Mouse (Mus musculus): ENCODE data around the gene Nckap1l. TPM values are rescaled to one million over a fixed set of nuclear protein-coding genes. Genes with fewer than 3 reads are reported as not detected.

Nckap1l gene
- polyA plus RNA-seq, 1 experiment, result 5.9 TPM

DNA sequence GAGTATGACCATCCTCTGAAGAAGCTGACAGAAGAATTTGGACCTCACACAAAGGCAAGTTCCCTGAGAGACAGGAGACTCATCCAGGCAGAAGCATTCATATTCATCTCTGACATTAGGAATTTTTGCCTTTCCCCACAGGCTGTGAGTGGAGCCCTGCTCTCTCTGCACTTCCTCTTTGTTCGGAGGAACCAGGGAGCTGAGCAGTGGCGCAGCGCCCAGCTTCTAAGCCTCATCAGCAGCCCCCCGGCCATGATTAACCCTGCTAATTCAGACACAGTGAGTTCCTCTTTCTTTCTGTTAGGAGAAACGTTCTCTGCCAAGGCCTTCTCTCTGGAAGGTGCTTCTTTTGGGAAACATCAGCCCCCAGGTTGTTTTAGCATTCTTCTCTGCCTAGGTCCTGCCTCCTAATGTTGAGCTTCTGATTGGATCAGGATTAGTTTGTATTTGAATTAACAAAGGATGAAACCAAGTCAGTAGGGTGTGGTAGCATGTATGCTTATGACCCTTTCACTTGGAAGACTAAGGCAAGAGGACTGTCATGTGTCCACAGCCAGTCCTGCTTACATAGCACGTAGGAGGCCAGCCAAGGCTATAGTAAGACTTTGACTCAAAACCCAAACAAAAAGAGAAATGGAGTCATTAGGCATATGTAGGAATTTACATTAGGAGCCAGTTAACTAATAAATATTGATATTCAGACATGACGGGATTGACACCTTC lies 9.1 kb downstream of the Nckap1l start:
- Histone ChIP-seq H3K27me3 (replicated peaks; ENCODE audit: control insufficient read depth, insufficient read depth, low read length) (no peaks in the 10 kb centered on the region; the same call in 1 of the 2 replicates), H3K27ac (ENCODE audit: insufficient read depth, low read depth, low read length) (no peak overlapping the region), H3K4me3 (ENCODE audit: insufficient read depth, low read depth, low read length) (no peak overlapping the region), H3K4me1 (ENCODE audit: control insufficient read depth, insufficient read depth, low read length) (no peaks in the 10 kb centered on the region), H3K36me3 (ENCODE audit: control insufficient read depth, insufficient read depth, low read length) (no peaks in the 10 kb centered on the region)
- DNase-seq, result peak; percentile 12
- 71% methylated on average over 7 of the region's 7 CpGs for WGBS
- TF ChIP-seq CTCF (conservative IDR thresholded peaks at IDR 0.05; ENCODE audit: insufficient read depth, insufficient read length, low read depth, low read length) (no peak), POLR2A (IDR thresholded peaks at IDR 0.05; ENCODE audit: low read depth, low read length) (no peak)

DNA sequence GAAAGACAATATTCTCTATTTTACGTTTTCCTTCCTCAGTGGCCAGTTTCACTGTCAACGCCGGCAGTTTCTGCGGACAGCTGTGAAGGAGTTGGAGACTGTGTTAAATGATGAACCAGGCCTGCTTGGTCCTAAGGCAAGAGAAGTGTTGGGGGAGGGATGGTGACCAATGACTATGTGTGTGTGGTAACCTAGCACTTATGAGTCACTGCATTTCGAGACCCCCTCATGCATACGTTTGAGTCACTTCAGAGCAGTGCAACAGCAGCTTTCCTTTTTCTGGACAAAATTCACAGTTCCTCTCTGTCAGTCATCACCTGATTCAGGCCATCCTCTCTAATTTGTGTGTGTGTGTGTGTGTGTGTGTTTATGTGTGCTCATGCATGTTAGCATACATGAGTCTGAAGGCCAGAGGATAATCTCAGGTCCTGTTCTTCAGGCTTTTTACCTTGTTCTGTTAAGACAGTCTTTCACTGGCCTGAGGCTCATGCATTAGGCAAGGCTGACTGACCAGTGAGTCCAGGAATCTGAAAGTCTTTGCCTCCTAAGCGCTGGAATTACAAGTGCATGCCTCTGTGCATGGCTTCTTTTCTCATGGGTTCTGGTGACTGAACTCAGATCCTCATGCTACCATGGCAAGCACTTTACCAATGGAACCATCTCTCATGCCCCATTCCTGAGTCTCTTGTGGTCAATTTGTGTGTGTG lies 18.0 kb downstream of the Nckap1l start:
- no peak for TF ChIP-seq POLR2A (IDR thresholded peaks at IDR 0.05; ENCODE audit: low read depth, low read length)
- no peak for TF ChIP-seq CTCF (conservative IDR thresholded peaks at IDR 0.05; ENCODE audit: insufficient read depth, insufficient read length, low read depth, low read length)
- Histone ChIP-seq H3K4me3 (ENCODE audit: insufficient read depth, low read depth, low read length) (no peak overlapping the region), H3K36me3 (ENCODE audit: control insufficient read depth, insufficient read depth, low read length) (no peaks in the 10 kb centered on the region), H3K27me3 (replicated peaks; ENCODE audit: control insufficient read depth, insufficient read depth, low read length) (no peaks in the 10 kb centered on the region), H3K4me1 (ENCODE audit: control insufficient read depth, insufficient read depth, low read length) (no peaks in the 10 kb centered on the region), H3K27ac (ENCODE audit: insufficient read depth, low read depth, low read length) (no peak overlapping the region)
- WGBS, result 71% methylated on average over 7 of the region's 7 CpGs
- DNase-seq, result no peak

DNA sequence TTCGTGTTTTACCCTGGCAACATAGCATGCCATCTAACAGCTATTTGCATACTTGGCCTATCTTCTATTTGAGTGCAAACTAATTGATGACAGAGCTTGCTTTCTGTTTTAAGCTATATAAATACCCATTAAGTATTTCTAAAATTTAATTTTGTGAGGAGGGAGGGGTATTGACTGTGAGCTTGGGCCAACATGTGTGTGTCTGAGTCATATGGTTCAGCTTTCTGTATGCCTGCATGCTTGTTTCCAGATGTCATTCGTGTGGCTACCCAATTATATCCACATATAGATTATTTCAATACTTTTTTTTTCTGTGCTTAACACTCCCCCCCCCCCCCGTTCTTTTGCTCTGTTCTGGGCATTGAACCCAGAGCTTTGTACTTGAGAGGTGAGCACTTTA lies 18.7 kb downstream of the Nckap1l start:
- Histone ChIP-seq H3K27ac (ENCODE audit: insufficient read depth, low read depth, low read length) (no peak overlapping the region), H3K4me1 (ENCODE audit: control insufficient read depth, insufficient read depth, low read length) (no peaks in the 10 kb centered on the region), H3K36me3 (ENCODE audit: control insufficient read depth, insufficient read depth, low read length) (no peaks in the 10 kb centered on the region), H3K27me3 (replicated peaks; ENCODE audit: control insufficient read depth, insufficient read depth, low read length) (no peaks in the 10 kb centered on the region), H3K4me3 (ENCODE audit: insufficient read depth, low read depth, low read length) (no peak overlapping the region)
- no peak for DNase-seq
- 83% methylated on average over 3 of the region's 3 CpGs for WGBS
- TF ChIP-seq CTCF (conservative IDR thresholded peaks at IDR 0.05; ENCODE audit: insufficient read depth, insufficient read length, low read depth, low read length) (no peak), POLR2A (IDR thresholded peaks at IDR 0.05; ENCODE audit: low read depth, low read length) (no peak)

DNA sequence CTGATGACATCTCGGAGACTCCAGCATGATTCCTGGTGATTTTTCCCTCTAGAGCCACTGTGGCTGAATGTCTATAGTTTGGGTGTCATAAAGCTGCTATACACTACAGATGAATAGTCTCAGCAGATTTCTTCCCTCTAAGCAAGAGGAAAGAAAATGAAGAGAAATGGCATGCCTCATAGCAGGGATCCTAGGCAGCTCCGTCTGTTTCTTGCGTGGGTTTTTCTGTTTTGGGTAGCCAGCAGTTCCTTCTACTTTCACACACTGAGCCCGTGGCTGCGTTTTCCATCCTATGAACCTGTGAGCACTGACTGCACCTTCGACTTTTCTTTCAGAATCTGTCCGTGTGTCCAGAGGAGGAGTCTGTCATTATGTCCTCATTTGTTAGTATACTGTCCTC lies 19.6 kb downstream of the Nckap1l start:
- 87% methylated on average over 7 of the region's 7 CpGs for WGBS

DNA sequence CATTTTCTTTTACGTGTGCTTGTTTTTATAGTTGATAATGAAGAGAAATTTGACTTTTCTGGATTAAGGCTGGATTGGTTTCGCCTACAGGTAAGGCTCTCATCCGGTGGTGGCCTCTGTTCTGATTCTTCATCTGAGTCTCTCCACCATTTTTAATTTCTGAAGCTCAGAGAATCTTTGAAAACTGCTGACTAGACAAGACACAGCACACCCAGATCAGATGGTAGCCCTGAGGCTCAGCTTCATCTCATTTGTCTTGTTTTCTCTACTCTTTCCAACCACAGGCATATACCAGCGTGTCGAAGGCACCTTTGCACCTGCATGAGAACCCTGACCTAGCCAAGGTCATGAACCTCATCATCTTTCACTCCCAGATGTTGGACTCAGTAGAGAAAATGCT lies 20.2 kb downstream of the Nckap1l start:
- Histone ChIP-seq H3K36me3 (ENCODE audit: control insufficient read depth, insufficient read depth, low read length) (no peaks in the 10 kb centered on the region), H3K27ac (ENCODE audit: insufficient read depth, low read depth, low read length) (no peak overlapping the region), H3K4me1 (ENCODE audit: control insufficient read depth, insufficient read depth, low read length) (no peaks in the 10 kb centered on the region), H3K4me3 (ENCODE audit: insufficient read depth, low read depth, low read length) (no peak overlapping the region), H3K27me3 (replicated peaks; ENCODE audit: control insufficient read depth, insufficient read depth, low read length) (no peaks in the 10 kb centered on the region)
- no peak for DNase-seq
- no peak for TF ChIP-seq CTCF (conservative IDR thresholded peaks at IDR 0.05; ENCODE audit: insufficient read depth, insufficient read length, low read depth, low read length)
- TF ChIP-seq POLR2A (IDR thresholded peaks at IDR 0.05; ENCODE audit: low read depth, low read length), result no peak
- WGBS, result 89% methylated on average over 5 of the region's 5 CpGs

More for the DNA sequence above, 19.6 kb downstream of the Nckap1l start:
- DNase-seq, result no peak
- Histone ChIP-seq H3K27ac (ENCODE audit: insufficient read depth, low read depth, low read length) (no peak overlapping the region), H3K4me3 (ENCODE audit: insufficient read depth, low read depth, low read length) (no peak overlapping the region), H3K27me3 (replicated peaks; ENCODE audit: control insufficient read depth, insufficient read depth, low read length) (no peaks in the 10 kb centered on the region), H3K36me3 (ENCODE audit: control insufficient read depth, insufficient read depth, low read length) (no peaks in the 10 kb centered on the region), H3K4me1 (ENCODE audit: control insufficient read depth, insufficient read depth, low read length) (no peaks in the 10 kb centered on the region)
- TF ChIP-seq POLR2A (IDR thresholded peaks at IDR 0.05; ENCODE audit: low read depth, low read length), result no peak
- no peak for TF ChIP-seq CTCF (conservative IDR thresholded peaks at IDR 0.05; ENCODE audit: insufficient read depth, insufficient read length, low read depth, low read length)

DNA sequence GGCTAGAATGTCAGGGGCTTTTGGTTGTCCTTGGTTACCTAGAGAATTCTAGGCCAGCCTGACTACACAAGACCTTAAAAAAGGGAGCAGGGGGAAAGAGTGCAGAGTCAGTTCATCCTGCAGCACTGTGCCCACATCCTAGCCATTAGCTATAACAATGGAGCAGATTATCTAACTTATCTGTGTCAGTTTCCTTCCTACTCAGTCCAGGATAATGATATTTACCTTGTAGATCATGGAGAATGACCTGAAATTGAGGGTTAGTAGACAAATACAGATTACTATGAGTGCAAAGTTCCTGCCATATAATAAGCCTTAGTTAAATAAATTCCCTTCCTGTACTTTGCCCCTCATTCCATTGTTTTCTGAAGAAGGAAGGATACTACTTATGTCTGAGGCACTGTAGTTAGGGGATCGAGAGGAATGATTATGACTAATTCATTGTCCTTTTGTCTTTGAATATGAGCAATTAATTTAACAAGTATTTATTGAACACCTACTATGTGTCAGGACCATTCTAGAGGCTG lies 25.5 kb downstream of the Nckap1l start:
- no peak for TF ChIP-seq CTCF (conservative IDR thresholded peaks at IDR 0.05; ENCODE audit: insufficient read depth, insufficient read length, low read depth, low read length)
- TF ChIP-seq POLR2A (IDR thresholded peaks at IDR 0.05; ENCODE audit: low read depth, low read length), result no peak
- no peaks in the 10 kb centered on the region for H3K36me3 ChIP-seq (ENCODE audit: control insufficient read depth, insufficient read depth, low read length)
- 78% methylated on average over 1 of the region's 1 CpGs for WGBS
- H3K4me3 ChIP-seq (ENCODE audit: insufficient read depth, low read depth, low read length), result no peak overlapping the region
- no peak for DNase-seq
- no peaks in the 10 kb centered on the region for H3K4me1 ChIP-seq (ENCODE audit: control insufficient read depth, insufficient read depth, low read length)
- H3K27ac ChIP-seq (ENCODE audit: insufficient read depth, low read depth, low read length), result no peak overlapping the region
- no peaks in the 10 kb centered on the region for H3K27me3 ChIP-seq (replicated peaks; ENCODE audit: control insufficient read depth, insufficient read depth, low read length)

DNA sequence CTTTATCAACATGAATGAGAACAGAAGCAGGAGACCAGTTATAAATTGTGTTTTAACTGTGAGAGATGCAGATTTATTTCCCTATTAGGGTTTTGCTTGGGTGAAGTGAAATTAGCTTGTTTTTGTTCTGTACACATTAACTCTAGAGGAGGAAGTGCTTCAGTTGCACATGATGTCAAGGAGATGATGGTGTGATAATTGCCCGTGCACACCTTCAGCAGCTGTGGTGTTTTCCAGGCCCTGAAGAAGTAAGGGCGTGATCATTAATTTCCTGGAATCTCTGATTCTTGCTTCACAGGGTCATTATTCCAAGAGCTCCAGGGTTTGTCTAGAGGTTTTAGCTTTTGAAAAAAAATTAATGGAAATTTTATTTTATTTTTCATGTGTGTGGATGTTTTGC lies 26.5 kb downstream of the Nckap1l start:
- TF ChIP-seq POLR2A (IDR thresholded peaks at IDR 0.05; ENCODE audit: low read depth, low read length) (no peak), CTCF (conservative IDR thresholded peaks at IDR 0.05; ENCODE audit: insufficient read depth, insufficient read length, low read depth, low read length) (no peak)

More for the DNA sequence above, 26.5 kb downstream of the Nckap1l start:
- Histone ChIP-seq H3K36me3 (ENCODE audit: control insufficient read depth, insufficient read depth, low read length) (no peaks in the 10 kb centered on the region), H3K4me1 (ENCODE audit: control insufficient read depth, insufficient read depth, low read length) (no peaks in the 10 kb centered on the region), H3K27me3 (replicated peaks; ENCODE audit: control insufficient read depth, insufficient read depth, low read length) (no peaks in the 10 kb centered on the region), H3K27ac (ENCODE audit: insufficient read depth, low read depth, low read length) (no peak overlapping the region), H3K4me3 (ENCODE audit: insufficient read depth, low read depth, low read length) (no peak overlapping the region)
- WGBS, result 69% methylated on average over 2 of the region's 2 CpGs
- no peak for DNase-seq

Data from kidney, adult 2 months (tissue).